Mouse (Mus musculus): ENCODE measurements around the gene Lpp. TPM values are rescaled to one million over a fixed set of nuclear protein-coding genes. Genes with fewer than 3 reads are reported as not detected.
A peak's percentile ranks its signal among the peaks of the same experiment; 100 is the strongest.

Lpp gene
- polyA plus RNA-seq, 1 experiment from 2014 or later = 107 TPM

GRCm38 (mm10) chr16:24394211-24394991 lies 1.1 kb downstream of the Lpp start:
- Histone ChIP-seq H3K4me1 (ENCODE audit: control insufficient read depth, insufficient read depth, low read length) (peaks cover 35% of the 10 kb centered on the region), H3K4me3 (ENCODE audit: low read depth, low read length) (peak overlapping the region; percentile 92), H3K9ac (replicated peaks; ENCODE audit: low read depth, low read length) (peak overlapping the region; percentile 95), H3K4me2 (replicated peaks; ENCODE audit: low read depth, low read length) (peak overlapping the region; percentile 69), H3K27ac (ENCODE audit: low read length) (peak overlapping the region; percentile 99), H3K9me3 (ENCODE audit: control insufficient read depth, low read depth, low read length) (no peaks in the 10 kb centered on the region), H3K27me3 (ENCODE audit: control insufficient read depth, insufficient read depth, low read length) (no peaks in the 10 kb centered on the region), H3K36me3 (ENCODE audit: control insufficient read depth, insufficient read depth, low read length) (no peaks in the 10 kb centered on the region)
- 5% methylated on average over 18 of the region's 18 CpGs for WGBS
- ATAC-seq (ENCODE audit: insufficient number of reproducible peaks, insufficient read depth, low FRiP score, low read depth) = no peak

- Histone ChIP-seq H3K4me1 (ENCODE audit: control insufficient read depth, insufficient read depth, low read length) (peaks cover 37% of the 10 kb centered on the region), H3K9ac (replicated peaks; ENCODE audit: low read depth, low read length) (peak overlapping the region; percentile 95; the same call in 1 of the 2 replicates), H3K27me3 (ENCODE audit: control insufficient read depth, insufficient read depth, low read length) (no peaks in the 10 kb centered on the region), H3K4me3 (ENCODE audit: low read depth, low read length) (peak overlapping the region; percentile 92), H3K36me3 (ENCODE audit: control insufficient read depth, insufficient read depth, low read length) (no peaks in the 10 kb centered on the region), H3K9me3 (ENCODE audit: control insufficient read depth, low read depth, low read length) (no peaks in the 10 kb centered on the region), H3K27ac (ENCODE audit: low read length) (peak overlapping the region; percentile 99), H3K4me2 (replicated peaks; ENCODE audit: low read depth, low read length) (peak overlapping the region; percentile 69)
- no peak for ATAC-seq (ENCODE audit: insufficient number of reproducible peaks, insufficient read depth, low FRiP score, low read depth)
- 69% methylated on average over 2 of the region's 2 CpGs for WGBS
Observed at GRCm38 (mm10) chr16:24395100-24395499, 1.8 kb downstream of the Lpp start.

- peaks cover 39% of the 10 kb centered on the region for H3K4me1 ChIP-seq (ENCODE audit: control insufficient read depth, insufficient read depth, low read length)
- ATAC-seq (ENCODE audit: insufficient number of reproducible peaks, insufficient read depth, low FRiP score, low read depth) = no peak
- no peaks in the 10 kb centered on the region for H3K36me3 ChIP-seq (ENCODE audit: control insufficient read depth, insufficient read depth, low read length)
- no peak overlapping the region for H3K4me3 ChIP-seq (ENCODE audit: low read depth, low read length)
- H3K9me3 ChIP-seq (ENCODE audit: control insufficient read depth, low read depth, low read length) = no peaks in the 10 kb centered on the region
- WGBS = 79% methylated on average over 7 of the region's 7 CpGs
- no peaks in the 10 kb centered on the region for H3K27me3 ChIP-seq (ENCODE audit: control insufficient read depth, insufficient read depth, low read length)
- no peak overlapping the region for H3K9ac ChIP-seq (replicated peaks; ENCODE audit: low read depth, low read length)
- H3K4me2 ChIP-seq (replicated peaks; ENCODE audit: low read depth, low read length) = no peak overlapping the region
- no peak overlapping the region for H3K27ac ChIP-seq (ENCODE audit: low read length)
Observed at GRCm38 (mm10) chr16:24396504-24396903, 3.2 kb downstream of the Lpp start.

GRCm38 (mm10) chr16:24398476-24398875 lies 5.2 kb downstream of the Lpp start:
- no peaks in the 10 kb centered on the region for H3K36me3 ChIP-seq (ENCODE audit: control insufficient read depth, insufficient read depth, low read length)
- H3K4me1 ChIP-seq (ENCODE audit: control insufficient read depth, insufficient read depth, low read length) = peaks cover 36% of the 10 kb centered on the region
- 22% methylated on average over 4 of the region's 4 CpGs for WGBS
- H3K27ac ChIP-seq (ENCODE audit: low read length) = peak overlapping the region; percentile 33; the same call in 1 of the 2 replicates
- H3K4me2 ChIP-seq (replicated peaks; ENCODE audit: low read depth, low read length) = no peak overlapping the region
- H3K27me3 ChIP-seq (ENCODE audit: control insufficient read depth, insufficient read depth, low read length) = no peaks in the 10 kb centered on the region
- ATAC-seq (ENCODE audit: insufficient number of reproducible peaks, insufficient read depth, low FRiP score, low read depth) = no peak
- no peak overlapping the region for H3K4me3 ChIP-seq (ENCODE audit: low read depth, low read length)
- H3K9me3 ChIP-seq (ENCODE audit: control insufficient read depth, low read depth, low read length) = no peaks in the 10 kb centered on the region
- H3K9ac ChIP-seq (replicated peaks; ENCODE audit: low read depth, low read length) = no peak overlapping the region

GRCm38 (mm10) chr16:24398893-24399292 lies 5.6 kb downstream of the Lpp start:
- no peaks in the 10 kb centered on the region for H3K36me3 ChIP-seq (ENCODE audit: control insufficient read depth, insufficient read depth, low read length)
- H3K9ac ChIP-seq (replicated peaks; ENCODE audit: low read depth, low read length) = no peak overlapping the region
- no peaks in the 10 kb centered on the region for H3K9me3 ChIP-seq (ENCODE audit: control insufficient read depth, low read depth, low read length)
- H3K4me2 ChIP-seq (replicated peaks; ENCODE audit: low read depth, low read length) = no peak overlapping the region
- no peak for ATAC-seq (ENCODE audit: insufficient number of reproducible peaks, insufficient read depth, low FRiP score, low read depth)
- H3K4me3 ChIP-seq (ENCODE audit: low read depth, low read length) = no peak overlapping the region
- peaks cover 36% of the 10 kb centered on the region for H3K4me1 ChIP-seq (ENCODE audit: control insufficient read depth, insufficient read depth, low read length)
- WGBS = 43% methylated on average over 3 of the region's 3 CpGs
- peak overlapping the region; percentile 33; the same call in 1 of the 2 replicates for H3K27ac ChIP-seq (ENCODE audit: low read length)
- no peaks in the 10 kb centered on the region for H3K27me3 ChIP-seq (ENCODE audit: control insufficient read depth, insufficient read depth, low read length)

- no peaks in the 10 kb centered on the region for H3K27me3 ChIP-seq (ENCODE audit: control insufficient read depth, insufficient read depth, low read length)
- no peak overlapping the region for H3K27ac ChIP-seq (ENCODE audit: low read length)
- no peaks in the 10 kb centered on the region for H3K36me3 ChIP-seq (ENCODE audit: control insufficient read depth, insufficient read depth, low read length)
- H3K4me2 ChIP-seq (replicated peaks; ENCODE audit: low read depth, low read length) = no peak overlapping the region
- H3K9ac ChIP-seq (replicated peaks; ENCODE audit: low read depth, low read length) = no peak overlapping the region
- ATAC-seq (ENCODE audit: insufficient number of reproducible peaks, insufficient read depth, low FRiP score, low read depth) = no peak
- no peaks in the 10 kb centered on the region for H3K9me3 ChIP-seq (ENCODE audit: control insufficient read depth, low read depth, low read length)
- H3K4me3 ChIP-seq (ENCODE audit: low read depth, low read length) = no peak overlapping the region
- peaks cover 36% of the 10 kb centered on the region for H3K4me1 ChIP-seq (ENCODE audit: control insufficient read depth, insufficient read depth, low read length)
- WGBS = 61% methylated on average over 5 of the region's 5 CpGs
Observed at GRCm38 (mm10) chr16:24399524-24399923, 6.2 kb downstream of the Lpp start.

- Histone ChIP-seq H3K4me1 (ENCODE audit: control insufficient read depth, insufficient read depth, low read length) (peaks cover 29% of the 10 kb centered on the region), H3K9me3 (ENCODE audit: control insufficient read depth, low read depth, low read length) (peaks cover 3% of the 10 kb centered on the region; the same call in 1 of the 2 replicates), H3K36me3 (ENCODE audit: control insufficient read depth, insufficient read depth, low read length) (no peaks in the 10 kb centered on the region), H3K4me2 (replicated peaks; ENCODE audit: low read depth, low read length) (no peak overlapping the region), H3K4me3 (ENCODE audit: low read depth, low read length) (no peak overlapping the region), H3K27ac (ENCODE audit: low read length) (no peak overlapping the region; the same call in 1 of the 2 replicates), H3K9ac (replicated peaks; ENCODE audit: low read depth, low read length) (no peak overlapping the region), H3K27me3 (ENCODE audit: control insufficient read depth, insufficient read depth, low read length) (no peaks in the 10 kb centered on the region)
- ATAC-seq (ENCODE audit: insufficient number of reproducible peaks, insufficient read depth, low FRiP score, low read depth) = no peak
- 70% methylated on average over 2 of the region's 2 CpGs for WGBS
Observed at GRCm38 (mm10) chr16:24400776-24401175, 7.5 kb downstream of the Lpp start.

- Histone ChIP-seq H3K4me2 (replicated peaks; ENCODE audit: low read depth, low read length) (no peak overlapping the region), H3K36me3 (ENCODE audit: control insufficient read depth, insufficient read depth, low read length) (no peaks in the 10 kb centered on the region; the same call in 1 of the 2 replicates), H3K4me3 (ENCODE audit: low read depth, low read length) (no peak overlapping the region), H3K27me3 (ENCODE audit: control insufficient read depth, insufficient read depth, low read length) (no peaks in the 10 kb centered on the region), H3K4me1 (ENCODE audit: control insufficient read depth, insufficient read depth, low read length) (peaks cover 15% of the 10 kb centered on the region), H3K9me3 (ENCODE audit: control insufficient read depth, low read depth, low read length) (peaks cover 13% of the 10 kb centered on the region; the same call in 1 of the 2 replicates), H3K9ac (replicated peaks; ENCODE audit: low read depth, low read length) (no peak overlapping the region), H3K27ac (ENCODE audit: low read length) (no peak overlapping the region)
- 89% methylated on average over 4 of the region's 4 CpGs for WGBS
- ATAC-seq (ENCODE audit: insufficient number of reproducible peaks, insufficient read depth, low FRiP score, low read depth) = no peak
Observed at GRCm38 (mm10) chr16:24402801-24403200, 9.5 kb downstream of the Lpp start.
